Mouse (Mus musculus): Measurements from ENCODE around the gene Med25. TPM values are rescaled to one million over a fixed set of nuclear protein-coding genes. Genes with fewer than 3 reads are reported as not detected.

The Med25 gene
- polyA plus RNA-seq, 1 experiment from 2014 or later: 62.5 TPM

DNA sequence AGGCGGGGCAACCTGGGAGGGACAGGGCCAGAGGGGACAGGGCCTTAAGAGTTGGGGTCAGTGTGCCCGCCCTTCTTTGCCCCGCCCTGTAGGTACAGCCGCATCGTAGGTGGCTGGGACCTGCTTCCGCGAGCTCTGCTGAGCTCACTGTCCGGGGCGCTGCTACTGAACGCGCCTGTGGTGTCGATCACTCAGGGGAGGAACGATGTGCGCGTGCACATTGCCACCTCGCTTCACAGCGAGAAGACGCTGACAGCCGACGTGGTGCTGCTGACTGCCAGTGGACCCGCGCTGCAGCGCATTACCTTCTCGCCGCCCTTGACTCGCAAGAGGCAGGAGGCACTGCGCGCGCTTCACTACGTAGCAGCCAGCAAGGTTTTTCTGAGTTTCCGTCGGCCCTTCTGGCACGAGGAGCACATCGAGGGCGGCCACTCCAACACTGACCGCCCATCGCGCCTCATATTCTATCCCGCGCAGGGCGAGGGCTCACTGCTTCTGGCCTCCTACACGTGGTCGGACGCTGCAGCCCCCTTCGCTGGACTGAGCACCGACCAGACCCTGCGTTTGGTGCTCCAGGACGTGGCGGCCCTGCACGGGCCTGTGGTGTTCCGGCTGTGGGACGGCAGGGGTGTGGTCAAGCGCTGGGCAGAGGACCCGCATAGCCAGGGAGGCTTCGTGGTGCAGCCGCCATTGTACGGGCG lies 52.9 kb downstream of the Med25 start:
- no peak for TF ChIP-seq CTCF (IDR thresholded peaks at IDR 0.05)
- TF ChIP-seq EP300 (IDR thresholded peaks at IDR 0.05): no peak
- Histone ChIP-seq H3K9me3 (ENCODE audit: low read length) (no peaks in the 10 kb centered on the region), H3K36me3 (ENCODE audit: insufficient read depth, low read length) (peaks cover 28% of the 10 kb centered on the region; the same call in 1 of the 2 replicates), H3K4me2 (replicated peaks; ENCODE audit: low read depth, low read length) (peak overlapping the region; percentile 58), H3K27me3 (replicated peaks; ENCODE audit: insufficient read depth, low read length) (0 out of 2 replicates have a peak, but pooled peaks cover 3% of the 10 kb centered on the region), H3K4me3 (ENCODE audit: low read depth, low read length) (peak overlapping the region; percentile 16; the same call in 1 of the 2 replicates), H3K27ac (ENCODE audit: low read length) (no peak overlapping the region), H3K4me1 (ENCODE audit: insufficient read depth, low read depth, low read length) (peaks cover 15% of the 10 kb centered on the region; the same call in 1 of the 2 replicates), H3K9ac (replicated peaks; ENCODE audit: low read depth) (peak overlapping the region; percentile 9; the same call in 1 of the 2 replicates)
- WGBS: 3% methylated on average over 46 of the region's 58 CpGs
- DNase-seq (ENCODE audit: low spot score) (peak; percentile 41), ATAC-seq (peak; percentile 46)

GRCm38 (mm10) chr7:44839171-44839490 lies 53.4 kb downstream of the Med25 start:
- peaks cover 23% of the 10 kb centered on the region; the same call in 1 of the 2 replicates for H3K36me3 ChIP-seq (ENCODE audit: insufficient read depth, low read length)
- WGBS: 28% methylated on average over 11 of the region's 11 CpGs
- H3K9me3 ChIP-seq (ENCODE audit: low read length): no peaks in the 10 kb centered on the region
- H3K27me3 ChIP-seq (replicated peaks; ENCODE audit: insufficient read depth, low read length): 0 out of 2 replicates have a peak, but pooled peaks cover 3% of the 10 kb centered on the region
- H3K4me3 ChIP-seq (ENCODE audit: low read depth, low read length): 0 out of 2 replicates have a peak overlapping the region, but pooled peaks have one; percentile 16
- H3K4me2 ChIP-seq (replicated peaks; ENCODE audit: low read depth, low read length): peak overlapping the region; percentile 58
- no peak for ATAC-seq
- H3K27ac ChIP-seq (ENCODE audit: low read length): no peak overlapping the region
- no peak overlapping the region for H3K9ac ChIP-seq (replicated peaks; ENCODE audit: low read depth)
- TF ChIP-seq EP300 (IDR thresholded peaks at IDR 0.05) (no peak), CTCF (IDR thresholded peaks at IDR 0.05) (no peak)
- peaks cover 15% of the 10 kb centered on the region; the same call in 1 of the 2 replicates for H3K4me1 ChIP-seq (ENCODE audit: insufficient read depth, low read depth, low read length)
- DNase-seq (ENCODE audit: low spot score): no peak

DNA sequence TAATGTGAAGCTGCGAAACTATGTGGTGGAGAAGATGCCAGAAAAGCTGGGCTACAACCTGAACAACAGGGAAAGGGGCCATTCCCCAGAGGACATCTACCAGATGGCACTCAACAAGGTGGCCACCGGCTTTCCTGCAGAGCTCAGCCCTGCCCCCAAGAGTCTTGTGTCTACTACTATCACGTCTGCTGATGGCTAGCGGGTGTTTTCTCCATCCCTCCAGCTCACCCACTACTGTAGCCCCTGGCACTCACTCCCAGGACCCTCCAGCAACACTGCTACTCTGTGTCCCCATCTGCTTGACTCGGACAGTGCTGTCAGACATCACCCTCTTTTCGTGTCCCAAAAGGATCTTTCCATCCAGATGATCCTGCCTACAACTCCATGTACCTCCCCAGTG lies 54.4 kb downstream of the Med25 start:
- Histone ChIP-seq H3K4me2 (replicated peaks; ENCODE audit: low read depth, low read length) (no peak overlapping the region), H3K27ac (ENCODE audit: low read length) (no peak overlapping the region), H3K27me3 (replicated peaks; ENCODE audit: insufficient read depth, low read length) (0 out of 2 replicates have a peak, but pooled peaks cover 3% of the 10 kb centered on the region), H3K9ac (replicated peaks; ENCODE audit: low read depth) (no peak overlapping the region), H3K4me3 (ENCODE audit: low read depth, low read length) (no peak overlapping the region), H3K9me3 (ENCODE audit: low read length) (no peaks in the 10 kb centered on the region), H3K36me3 (ENCODE audit: insufficient read depth, low read length) (peaks cover 17% of the 10 kb centered on the region; the same call in 1 of the 2 replicates), H3K4me1 (ENCODE audit: insufficient read depth, low read depth, low read length) (peaks cover 15% of the 10 kb centered on the region; the same call in 1 of the 2 replicates)
- no peak for TF ChIP-seq EP300 (IDR thresholded peaks at IDR 0.05)
- no peak for TF ChIP-seq CTCF (IDR thresholded peaks at IDR 0.05)
- WGBS: 87% methylated on average over 6 of the region's 6 CpGs
- no peak for DNase-seq (ENCODE audit: low spot score)
- no peak for ATAC-seq

DNA sequence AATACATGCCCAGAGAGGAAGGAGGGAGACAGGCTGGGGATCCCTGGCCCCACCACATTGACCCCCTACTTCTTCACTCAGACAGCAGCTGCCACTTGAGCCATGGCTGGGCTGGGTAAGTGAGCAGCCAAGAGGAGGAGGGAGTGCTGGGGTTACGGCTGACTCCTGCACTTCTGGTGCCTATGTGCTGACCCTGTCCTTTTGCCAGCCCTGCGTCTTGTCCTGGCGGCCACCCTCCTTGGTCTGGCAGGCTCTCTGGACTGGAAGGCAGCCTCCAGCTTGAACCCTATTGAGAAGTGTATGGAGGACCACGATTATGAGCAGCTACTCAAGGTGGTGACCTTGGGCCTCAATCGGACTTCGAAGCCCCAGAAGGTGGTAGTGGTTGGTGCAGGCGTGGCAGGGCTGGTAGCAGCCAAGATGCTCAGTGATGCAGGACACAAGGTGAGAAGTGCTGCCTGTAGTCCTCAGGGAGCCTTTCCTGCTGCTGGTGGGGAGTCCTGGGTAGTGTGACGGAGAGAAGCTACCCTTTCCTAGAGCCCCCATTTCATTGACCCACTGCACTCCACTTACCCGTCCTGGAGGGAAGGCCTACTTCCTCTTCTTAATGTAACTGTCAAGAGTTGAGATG lies 56.0 kb downstream of the Med25 start:
- H3K9me3 ChIP-seq (ENCODE audit: low read length): no peaks in the 10 kb centered on the region
- ATAC-seq (no peak), DNase-seq (ENCODE audit: low spot score) (no peak)
- TF ChIP-seq CTCF (IDR thresholded peaks at IDR 0.05) (no peak), EP300 (IDR thresholded peaks at IDR 0.05) (no peak)
- WGBS: 82% methylated on average over 9 of the region's 9 CpGs
- no peak overlapping the region for H3K9ac ChIP-seq (replicated peaks; ENCODE audit: low read depth)
- 0 out of 2 replicates have a peak, but pooled peaks cover 3% of the 10 kb centered on the region for H3K36me3 ChIP-seq (ENCODE audit: insufficient read depth, low read length)
- H3K27me3 ChIP-seq (replicated peaks; ENCODE audit: insufficient read depth, low read length): 0 out of 2 replicates have a peak, but pooled peaks cover 3% of the 10 kb centered on the region
- no peak overlapping the region for H3K4me3 ChIP-seq (ENCODE audit: low read depth, low read length)
- no peak overlapping the region for H3K4me2 ChIP-seq (replicated peaks; ENCODE audit: low read depth, low read length)
- H3K27ac ChIP-seq (ENCODE audit: low read length): no peak overlapping the region
- peaks cover 17% of the 10 kb centered on the region; the same call in 1 of the 2 replicates for H3K4me1 ChIP-seq (ENCODE audit: insufficient read depth, low read depth, low read length)

DNA sequence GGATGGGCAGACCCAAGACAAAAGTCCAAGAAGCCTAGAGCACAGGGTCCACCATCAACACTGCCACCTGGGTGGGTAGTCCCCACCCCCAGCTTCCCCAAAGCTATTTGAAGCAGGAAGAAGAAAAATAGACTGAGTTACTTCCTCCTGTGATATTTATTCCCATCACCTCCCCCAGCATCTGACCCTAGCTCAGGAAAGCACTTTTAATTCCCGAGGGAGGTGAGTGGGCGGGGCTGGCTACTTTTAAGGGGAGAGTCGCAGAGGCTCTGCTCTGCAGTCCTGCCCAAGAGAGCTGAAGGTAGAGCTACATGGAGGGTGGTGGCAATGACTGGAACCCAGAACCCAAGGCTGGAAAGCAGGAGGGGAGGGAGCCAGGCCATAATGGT lies 56.5 kb downstream of the Med25 start:
- Histone ChIP-seq H3K4me3 (ENCODE audit: low read depth, low read length) (no peak overlapping the region), H3K36me3 (ENCODE audit: insufficient read depth, low read length) (0 out of 2 replicates have a peak, but pooled peaks cover 3% of the 10 kb centered on the region), H3K27ac (ENCODE audit: low read length) (no peak overlapping the region), H3K4me2 (replicated peaks; ENCODE audit: low read depth, low read length) (no peak overlapping the region), H3K9ac (replicated peaks; ENCODE audit: low read depth) (no peak overlapping the region), H3K27me3 (replicated peaks; ENCODE audit: insufficient read depth, low read length) (0 out of 2 replicates have a peak, but pooled peaks cover 3% of the 10 kb centered on the region), H3K9me3 (ENCODE audit: low read length) (no peaks in the 10 kb centered on the region), H3K4me1 (ENCODE audit: insufficient read depth, low read depth, low read length) (peaks cover 17% of the 10 kb centered on the region; the same call in 1 of the 2 replicates)
- no peak; the same call in 1 of the 2 replicates for ATAC-seq
- TF ChIP-seq EP300 (IDR thresholded peaks at IDR 0.05): no peak
- no peak for TF ChIP-seq CTCF (IDR thresholded peaks at IDR 0.05)
- WGBS: 37% methylated on average over 3 of the region's 3 CpGs
- DNase-seq (ENCODE audit: low spot score): no peak

- peaks cover 5% of the 10 kb centered on the region; the same call in 1 of the 2 replicates for H3K36me3 ChIP-seq (ENCODE audit: insufficient read depth, low read length)
- no peak overlapping the region for H3K4me3 ChIP-seq (ENCODE audit: low read depth, low read length)
- no peak overlapping the region for H3K4me2 ChIP-seq (replicated peaks; ENCODE audit: low read depth, low read length)
- TF ChIP-seq CTCF (IDR thresholded peaks at IDR 0.05) (no peak), EP300 (IDR thresholded peaks at IDR 0.05) (no peak)
- ATAC-seq (peak; percentile 60), DNase-seq (ENCODE audit: low spot score) (peak; percentile 68)
- H3K27ac ChIP-seq (ENCODE audit: low read length): no peak overlapping the region
- H3K9ac ChIP-seq (replicated peaks; ENCODE audit: low read depth): no peak overlapping the region
- H3K4me1 ChIP-seq (ENCODE audit: insufficient read depth, low read depth, low read length): peaks cover 17% of the 10 kb centered on the region; the same call in 1 of the 2 replicates
- no peaks in the 10 kb centered on the region for H3K27me3 ChIP-seq (replicated peaks; ENCODE audit: insufficient read depth, low read length)
- 78% methylated on average over 1 of the region's 1 CpGs for WGBS
- no peaks in the 10 kb centered on the region for H3K9me3 ChIP-seq (ENCODE audit: low read length)
Measured at GRCm38 (mm10) chr7:44835373-44836015, 57.0 kb downstream of the Med25 start.

Data from lung, postnatal 0 days (tissue).